Mouse (Mus musculus) kidney, embryonic 14.5 days (tissue): ENCODE measurements around the gene A630095N17Rik. TPM values are rescaled to one million over a fixed set of nuclear protein-coding genes. Genes with fewer than 3 reads are reported as not detected.
A peak's percentile ranks its signal among the peaks of the same experiment; 100 is the strongest.

Experiments
- ATAC-seq: fragments of 200-750 bp; cut with Nextera tagmentation; 2 replicates; pipeline ENCODE4 v1.8.0; 2017; ENCODE audit warnings: moderate number of reproducible peaks, mild to moderate bottlenecking, moderate TSS enrichment, moderate library complexity; ENCODE audit not compliant: low FRiP score, low TSS enrichment
- H3K27ac ChIP-seq: fragments of 300-500 bp; sonication (generic); 2 replicates; pipeline ENCODE4 v1.5.1; 2014; ENCODE audit warnings: low read depth, mild to moderate bottlenecking, low read length, moderate library complexity, mixed read lengths
- H3K27me3 ChIP-seq: fragments of 300-500 bp; sonication (generic); 2 replicates; pipeline ENCODE4 v1.6.1; 2014; ENCODE audit warnings: mild to moderate bottlenecking, low read length; ENCODE audit not compliant: control insufficient read depth, insufficient read depth
- H3K36me3 ChIP-seq: fragments of 300-500 bp; sonication (generic); 2 replicates; pipeline ENCODE4 v1.6.1; 2014; ENCODE audit warnings: low read length, mixed read lengths; ENCODE audit not compliant: control insufficient read depth, insufficient read depth
- H3K4me1 ChIP-seq: fragments of 300-500 bp; sonication (generic); 2 replicates; pipeline ENCODE4 v1.6.1; 2014; ENCODE audit warnings: low read length, mixed read lengths; ENCODE audit not compliant: control insufficient read depth, insufficient read depth
- H3K4me2 ChIP-seq: fragments of 300-500 bp; sonication (generic); replicated peaks from 2 replicates; pipeline ENCODE4 v1.6.1; 2014; ENCODE audit warnings: low read depth, mild to moderate bottlenecking, low read length
- H3K4me3 ChIP-seq: fragments of 300-500 bp; sonication (generic); 2 replicates; pipeline ENCODE4 v1.5.1; 2014; ENCODE audit warnings: mild to moderate bottlenecking, low read length
- H3K9ac ChIP-seq: fragments of 300-500 bp; sonication (generic); 2 replicates; pipeline ENCODE4 v1.6.1; 2014; ENCODE audit warnings: low read depth, mild to moderate bottlenecking, low read length, moderate library complexity
- H3K9me3 ChIP-seq: fragments of 300-500 bp; sonication (generic); 2 replicates; pipeline ENCODE4 v1.6.1; 2016; ENCODE audit warnings: low read length; ENCODE audit not compliant: control insufficient read depth
- WGBS: fragments of 180-500 bp; shearing (Covaris S2); extraction: QIAGEN DNeasy Blood & Tissue Kit; methylation state at CpG from one replicate; pipeline ENCODE4 v1.1.7; 2014; 5-methylcytosine and 5-hydroxymethylcytosine counted together
- polyA plus RNA-seq: library from polyadenylated mRNA; unstranded; fragments of >200 nt; fragmentation: Nextera tagmentation; extraction: Ambion mirVana; gene quantifications from 2 replicates; pipeline ENCODE4 v1.2.1, GENCODE M21; 2014

Gene A630095N17Rik
- polyA plus RNA-seq, 1 experiment from 2014 or later = not detected

DNA sequence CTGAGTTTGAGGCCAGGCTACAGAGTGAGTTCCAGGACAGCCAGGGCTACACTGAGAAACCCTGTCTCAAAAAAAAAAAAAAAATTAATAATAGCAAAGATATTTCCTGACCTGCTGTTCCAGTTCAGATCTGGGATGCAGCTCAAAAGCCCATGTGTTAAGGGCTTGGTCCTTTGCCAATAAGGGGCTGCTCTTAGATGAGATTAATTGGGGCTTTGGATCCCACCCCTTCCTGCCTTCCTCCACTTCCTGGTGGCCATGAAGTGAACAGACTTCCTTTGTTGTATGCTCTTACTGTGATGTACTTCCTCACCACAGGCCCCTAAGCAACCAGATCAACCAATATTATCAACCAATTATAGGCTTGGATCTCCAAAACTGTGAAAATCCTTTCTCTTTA is 44.8 kb downstream of the A630095N17Rik start:
- ATAC-seq = no peak
- no peak overlapping the region for H3K9ac ChIP-seq
- no peak overlapping the region for H3K4me3 ChIP-seq
- no peaks in the 10 kb centered on the region for H3K9me3 ChIP-seq
- H3K27me3 ChIP-seq = no peaks in the 10 kb centered on the region
- no peaks in the 10 kb centered on the region for H3K4me1 ChIP-seq
- peaks cover 52% of the 10 kb centered on the region for H3K36me3 ChIP-seq
- H3K27ac ChIP-seq = no peak overlapping the region
- no peak overlapping the region for H3K4me2 ChIP-seq

DNA sequence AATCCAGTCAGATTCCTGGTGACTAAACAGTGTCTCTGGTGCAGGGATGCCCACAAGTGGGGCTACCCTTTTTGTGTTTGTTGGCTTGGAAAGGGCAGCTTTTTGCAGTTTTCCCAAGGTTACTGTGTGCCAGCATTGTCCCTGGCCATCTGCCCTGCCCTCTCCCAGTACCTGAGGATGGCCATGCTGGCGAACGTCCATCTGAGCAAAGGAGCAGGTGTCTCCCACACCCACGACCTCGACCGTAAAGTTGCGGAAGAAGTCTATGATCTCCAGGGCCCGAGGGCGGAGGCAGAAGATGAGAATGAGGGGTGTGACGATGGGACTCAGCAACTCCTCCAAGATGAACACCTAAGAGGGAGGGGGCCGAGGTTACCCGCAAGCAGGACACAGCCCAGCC is 46.4 kb downstream of the A630095N17Rik start:
- no peak overlapping the region for H3K4me2 ChIP-seq
- 0 out of 2 replicates have a peak, but pooled peaks cover 3% of the 10 kb centered on the region for H3K4me1 ChIP-seq
- no peaks in the 10 kb centered on the region for H3K9me3 ChIP-seq
- no peak for ATAC-seq
- peaks cover 56% of the 10 kb centered on the region for H3K36me3 ChIP-seq
- WGBS = 88% methylated on average over 11 of the region's 11 CpGs
- H3K9ac ChIP-seq = no peak overlapping the region
- no peak overlapping the region for H3K27ac ChIP-seq
- no peaks in the 10 kb centered on the region for H3K27me3 ChIP-seq
- H3K4me3 ChIP-seq = no peak overlapping the region

DNA sequence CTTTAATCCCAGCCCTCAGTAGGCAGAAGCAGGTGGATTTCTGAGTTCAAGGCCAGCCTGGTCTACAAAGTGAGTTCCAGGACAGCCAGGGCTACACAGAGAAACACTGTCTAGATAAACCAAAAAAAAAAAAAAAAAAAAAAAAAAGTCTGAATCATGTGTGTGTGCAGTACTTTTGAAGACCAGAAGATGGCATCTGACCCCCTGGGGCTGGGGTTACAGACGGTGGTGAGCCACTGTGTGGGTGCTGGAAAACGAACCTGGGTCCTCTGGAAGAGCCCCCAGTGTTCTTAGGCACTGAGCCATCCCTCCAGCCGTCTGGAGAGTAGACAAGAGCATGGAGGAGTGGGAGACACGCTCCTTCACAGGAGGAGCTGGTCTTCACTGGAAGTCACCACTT is 49.7 kb downstream of the A630095N17Rik start:
- H3K4me1 ChIP-seq = peaks cover 18% of the 10 kb centered on the region
- WGBS = 80% methylated on average over 4 of the region's 4 CpGs
- peaks cover 48% of the 10 kb centered on the region for H3K36me3 ChIP-seq
- no peak overlapping the region for H3K4me2 ChIP-seq
- no peak overlapping the region for H3K4me3 ChIP-seq
- no peaks in the 10 kb centered on the region for H3K9me3 ChIP-seq
- no peaks in the 10 kb centered on the region for H3K27me3 ChIP-seq
- H3K9ac ChIP-seq = no peak overlapping the region
- no peak overlapping the region for H3K27ac ChIP-seq
- ATAC-seq = no peak

DNA sequence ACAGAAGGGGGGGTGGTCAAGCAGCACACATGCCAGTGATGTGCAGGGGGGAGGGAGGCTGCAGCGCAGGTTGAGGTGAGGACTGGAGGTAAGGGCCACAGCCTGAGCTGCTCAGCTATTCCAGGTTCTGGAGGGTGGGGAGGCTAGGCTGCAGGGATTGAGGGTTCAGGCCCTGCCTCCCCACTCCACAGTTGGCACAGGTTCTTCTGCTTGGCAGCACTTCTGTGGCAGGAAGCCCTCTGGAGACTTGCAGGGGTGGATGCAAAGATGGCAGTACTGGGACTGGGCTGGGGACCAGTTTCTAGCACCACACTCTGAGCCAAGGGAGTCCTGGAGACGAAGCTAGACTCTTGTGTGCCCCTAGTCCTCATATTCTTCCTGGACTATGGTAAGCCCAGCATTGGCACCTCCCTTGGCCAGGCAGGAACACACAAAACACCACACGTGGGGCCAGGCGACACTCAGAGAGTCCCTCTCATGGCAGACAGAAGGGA is 50.5 kb downstream of the A630095N17Rik start:
- H3K9ac ChIP-seq = no peak overlapping the region
- no peaks in the 10 kb centered on the region for H3K9me3 ChIP-seq
- H3K4me3 ChIP-seq = no peak overlapping the region
- H3K27ac ChIP-seq = no peak overlapping the region
- H3K36me3 ChIP-seq = peaks cover 41% of the 10 kb centered on the region
- no peaks in the 10 kb centered on the region for H3K27me3 ChIP-seq
- ATAC-seq = no peak
- 87% methylated on average over 4 of the region's 4 CpGs for WGBS
- H3K4me2 ChIP-seq = no peak overlapping the region
- peaks cover 18% of the 10 kb centered on the region for H3K4me1 ChIP-seq

DNA sequence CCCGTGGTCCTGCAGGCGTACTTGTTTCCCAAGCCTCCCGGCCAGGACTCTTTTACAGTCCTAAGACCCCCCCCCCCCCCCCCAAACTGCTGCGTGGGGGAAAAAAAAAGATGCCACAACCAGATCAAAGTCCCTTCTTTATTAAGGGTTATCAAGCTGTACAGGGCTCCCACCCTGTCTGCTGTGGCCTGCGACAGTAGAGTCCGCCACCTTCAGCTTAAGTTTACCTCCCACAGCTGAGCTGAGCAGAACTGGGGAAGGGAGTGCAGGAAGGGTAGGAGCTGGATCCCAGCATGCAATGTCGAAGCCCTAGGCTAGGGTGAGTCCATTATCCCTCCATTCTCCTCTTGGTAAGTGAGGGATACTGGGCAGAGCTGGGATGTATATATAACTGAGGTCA is 51.2 kb downstream of the A630095N17Rik start:
- no peak overlapping the region for H3K27ac ChIP-seq

DNA sequence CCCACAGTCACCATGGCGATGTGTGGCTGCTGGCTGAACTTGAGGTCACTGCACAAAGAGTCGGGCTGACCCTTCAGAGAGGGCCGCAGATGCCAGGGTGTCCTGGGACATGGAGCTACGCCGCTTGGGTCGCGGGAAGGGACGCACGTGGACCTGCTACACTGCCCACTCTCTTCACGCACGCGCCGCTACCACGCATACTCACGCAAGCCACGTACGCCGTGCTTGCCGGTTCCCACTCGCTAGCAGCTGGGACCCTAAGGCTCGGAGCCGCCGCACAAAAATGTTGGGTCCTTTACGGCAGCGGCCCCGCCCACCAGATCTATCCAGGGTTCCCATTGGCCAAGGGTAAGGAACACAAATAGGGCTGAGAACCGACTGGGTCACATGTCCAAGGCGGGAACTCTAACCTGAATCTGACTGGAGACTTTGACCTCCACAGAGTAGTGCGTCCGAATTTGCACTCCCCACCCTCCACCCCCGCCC is 51.8 kb downstream of the A630095N17Rik start, which contains the start of gene Abcb6:
Abcb6 (minus strand) TSS at position 288 of the 486 bp plus-strand sequence.
- H3K27ac ChIP-seq = 0 out of 2 replicates have a peak within 1 kb of the TSS, but pooled peaks have one; percentile 7
- H3K27me3 ChIP-seq = no peaks in the 10 kb centered on the region
- no peaks in the 10 kb centered on the region for H3K9me3 ChIP-seq
- H3K4me2 ChIP-seq = peak within 1 kb of the TSS; percentile 80
- peak within 1 kb of the TSS; percentile 49 for H3K4me3 ChIP-seq
- peak; percentile 91 for ATAC-seq
- 1% methylated on average over 31 of the region's 31 CpGs for WGBS
- peaks cover 18% of the 10 kb centered on the region for H3K4me1 ChIP-seq
- peak within 1 kb of the TSS; percentile 53 for H3K9ac ChIP-seq
- H3K36me3 ChIP-seq = peaks cover 38% of the 10 kb centered on the region

More for the DNA sequence above, 51.2 kb downstream of the A630095N17Rik start:
- Histone ChIP-seq H3K4me2 (peak overlapping the region; percentile 80), H3K9me3 (no peaks in the 10 kb centered on the region), H3K4me3 (peak overlapping the region; percentile 49), H3K4me1 (peaks cover 18% of the 10 kb centered on the region), H3K9ac (0 out of 2 replicates have a peak overlapping the region, but pooled peaks have one; percentile 53), H3K27me3 (no peaks in the 10 kb centered on the region), H3K36me3 (peaks cover 40% of the 10 kb centered on the region)
- 26% methylated on average over 6 of the region's 7 CpGs for WGBS
- no peak for ATAC-seq

DNA sequence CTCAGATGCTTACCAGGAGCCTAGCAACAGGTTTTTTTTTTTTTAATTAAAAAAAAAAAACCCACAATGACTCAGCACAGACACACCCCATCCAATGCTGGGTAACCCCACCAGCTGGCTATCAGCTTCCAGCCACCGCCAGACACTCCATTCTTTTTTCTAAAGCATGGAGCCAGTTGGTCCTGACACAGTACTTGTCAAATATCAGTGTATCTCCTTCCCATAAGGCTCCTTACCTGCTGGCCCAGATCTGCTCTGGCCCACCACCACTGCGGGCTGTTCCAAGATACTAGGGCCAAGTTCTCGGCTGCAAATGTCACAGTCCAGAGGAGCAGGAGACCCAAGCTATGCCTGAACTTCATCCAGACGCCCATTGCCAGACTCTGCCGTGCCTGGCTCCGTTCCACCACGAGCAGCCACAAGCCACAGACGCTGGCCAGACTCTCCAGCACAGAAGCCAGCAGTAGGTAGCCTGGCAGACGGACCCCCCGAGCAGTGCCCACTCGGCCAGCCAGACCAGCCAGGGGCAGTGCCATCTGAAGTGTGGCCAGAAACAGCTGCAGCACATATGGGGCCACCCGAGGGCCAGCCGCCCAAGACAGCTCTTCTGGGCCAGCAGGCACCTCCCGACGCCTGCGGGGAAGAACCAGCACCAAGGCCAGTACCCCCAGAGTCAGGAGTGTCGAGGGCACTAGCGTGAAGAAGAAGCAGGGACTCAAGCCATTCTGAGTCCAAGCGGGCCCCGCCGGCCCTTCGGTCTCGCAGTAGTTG is 52.4 kb downstream of the A630095N17Rik start:
- peak; percentile 41 for ATAC-seq
- Histone ChIP-seq H3K27me3 (no peaks in the 10 kb centered on the region), H3K27ac (0 out of 2 replicates have a peak overlapping the region, but pooled peaks have one; percentile 7), H3K4me3 (peak overlapping the region; percentile 49), H3K36me3 (peaks cover 37% of the 10 kb centered on the region), H3K4me2 (peak overlapping the region; percentile 80), H3K9me3 (no peaks in the 10 kb centered on the region), H3K9ac (peak overlapping the region; percentile 53; the same call in 1 of the 2 replicates), H3K4me1 (peaks cover 18% of the 10 kb centered on the region)
- WGBS = 6% methylated on average over 23 of the region's 23 CpGs
